Mouse (Mus musculus) lung, adult 2 months (tissue): Measurements from ENCODE around the gene Ten1.

Source experiments
- CTCF ChIP-seq: fragments of 200-500 bp; IDR thresholded peaks from 2 replicates; pipeline ENCODE4 v1.5.1; 2011; ENCODE audit warnings: mild to moderate bottlenecking, low read length, control low read depth; ENCODE audit not compliant: insufficient read depth
- POLR2A ChIP-seq: fragments of 200-500 bp; IDR thresholded peaks from 2 replicates; pipeline ENCODE4 v1.6.1; 2011; ENCODE audit warnings: low read depth, mild to moderate bottlenecking, control low read depth, low read length, borderline replicate concordance; ENCODE audit errors: extremely low read depth

- TF ChIP-seq CTCF (no peak), POLR2A (no peak)
Measured at GRCm38 (mm10) chr11:116206678-116207077, 8.0 kb downstream of the Ten1 start.
